Mouse (Mus musculus) liver, adult 2 months (tissue): Measurements from ENCODE around the gene Spen.

Experiments used
- CTCF ChIP-seq: fragments of 200-500 bp; IDR thresholded peaks from 2 replicates; pipeline ENCODE4 v1.5.1; 2011; ENCODE audit warnings: low read depth, low read length, control low read depth
- POLR2A ChIP-seq: fragments of 200-500 bp; IDR thresholded peaks from 2 replicates; pipeline ENCODE4 v1.6.1; 2011; ENCODE audit warnings: low read length, control low read depth; ENCODE audit not compliant: insufficient read depth; ENCODE audit errors: extremely low read depth

DNA sequence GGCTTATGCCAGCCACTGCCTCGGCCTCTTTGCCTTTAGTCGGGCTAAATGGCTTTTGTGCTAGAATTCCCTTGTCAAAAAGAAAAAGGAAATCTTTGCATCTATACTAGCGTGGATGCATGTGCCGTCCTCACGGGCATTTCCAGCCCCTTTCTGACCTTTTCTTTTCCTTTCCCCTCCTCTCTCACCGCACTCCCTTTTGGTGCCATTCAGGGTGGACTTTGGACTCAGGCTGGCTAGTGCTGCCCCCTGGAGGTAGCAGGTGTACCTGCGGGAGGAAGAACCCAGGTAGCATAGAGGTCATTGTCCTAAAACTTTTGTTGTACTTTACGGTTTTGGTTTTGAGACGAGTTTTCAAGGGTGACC is 21.5 kb upstream of the Spen start:
- TF ChIP-seq CTCF: peak; percentile 97
- 0 out of 2 replicates have a peak, but pooled peaks have one; percentile 23 for TF ChIP-seq POLR2A
